Mouse (Mus musculus): ENCODE measurements at regions not wholly inside any gene's neighbourhood (a gene's known extent, or its start where the extent isn't known, plus 50 kb on each side); places are given as distances from the start of the nearest gene placed in this dataset.

GRCm38 (mm10) chr6:50809669-50809983 lies 155.4 kb upstream of the Npvf start:
- TF ChIP-seq CTCF (IDR thresholded peaks at IDR 0.05; ENCODE audit: control insufficient read depth, insufficient read depth, insufficient replicate concordance, low read depth, low read length) (no peak), POLR2A (IDR thresholded peaks at IDR 0.05; ENCODE audit: control insufficient read depth, low read depth, low read length) (no peak)
